In the genomic region with DNA sequence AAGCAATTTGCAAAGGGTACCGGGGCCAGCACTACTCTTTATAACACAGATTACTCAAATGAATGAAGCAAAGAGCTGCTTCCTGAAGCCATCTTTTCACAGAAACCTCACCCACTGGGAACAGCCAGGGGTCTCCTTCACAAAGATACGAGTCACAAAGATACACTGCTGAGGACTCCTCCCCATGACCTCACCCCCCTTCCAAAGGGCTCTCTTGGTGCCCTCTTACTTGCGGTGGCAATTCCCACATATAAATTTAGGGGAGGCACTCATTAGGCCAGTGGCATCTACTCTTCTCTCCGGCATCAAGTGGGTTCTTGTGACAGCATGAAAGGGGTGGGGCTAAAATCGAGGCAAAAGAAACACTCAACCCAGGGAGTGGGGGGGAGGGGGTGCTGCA, we compare ENCODE assay signal across 20 mouse cellular contexts. TPM values are rescaled to one million over a fixed set of nuclear protein-coding genes. Genes with fewer than 3 reads are reported as not detected.
"Had no signal": no experiment of that assay in that cellular context is flagged by ENCODE, and none has a peak within 500 bp of the region (broad histone marks: within the 10 kb centered on the region; RNA-seq: fewer than 3 reads in every experiment).

No protein-coding gene starts in this region.

- H3K36me3 ChIP-seq: liver, embryonic 13.5 days; liver, embryonic 15.5 days; lung, embryonic 15.5 days; neural tube, embryonic 12.5 days had no signal

- H3K4me3 ChIP-seq: liver, embryonic 13.5 days; liver, embryonic 15.5 days; lung, embryonic 15.5 days; megakaryocyte, embryonic 14.5 days; neural tube, embryonic 12.5 days had no signal

- H3K9ac ChIP-seq: liver, embryonic 13.5 days; liver, embryonic 15.5 days; liver, postnatal 0 days; lung, embryonic 15.5 days; neural tube, embryonic 12.5 days had no signal

- H3K27ac ChIP-seq: liver, embryonic 13.5 days; liver, embryonic 15.5 days; lung, embryonic 15.5 days; macrophage; neural tube, embryonic 12.5 days had no signal

- H3K9me3 ChIP-seq: liver, embryonic 13.5 days; liver, embryonic 15.5 days; lung, embryonic 15.5 days; neural tube, embryonic 12.5 days had no signal

- H3K4me2 ChIP-seq: liver, embryonic 13.5 days; liver, embryonic 15.5 days; lung, embryonic 15.5 days; neural tube, embryonic 12.5 days had no signal

- DNase-seq: liver, embryonic 13.5 days; liver, postnatal 0 days; lung, adult 2 months; lung, postnatal 14 days; lung, postnatal 36 days; midbrain, embryonic 14.5 days; retina, postnatal 1 day; right cerebral cortex, adult 18-20 months; right cerebral cortex, postnatal 25 days; right cerebral cortex, postnatal 4 days; spleen, adult 18-20 months; thymus, adult 18-20 months; thymus, postnatal 14 days; thymus, postnatal 36 days had no signal

- ATAC-seq: liver, postnatal 0 days; lung, postnatal 0 days had no signal

- H3K4me1 ChIP-seq: liver, embryonic 13.5 days; liver, embryonic 15.5 days; megakaryocyte, embryonic 14.5 days; neural tube, embryonic 12.5 days had no signal

RNA-seq across cellular contexts. Expression of a gene that starts 8.2 kb away (rescaled TPM):
- polyA plus RNA-seq: liver, embryonic 15.5 days; liver, postnatal 0 days; macrophage had no signal
